Mouse (Mus musculus) lung, embryonic 14.5 days (tissue): ENCODE measurements around the gene Acot7. TPM values are rescaled to one million over a fixed set of nuclear protein-coding genes. Genes with fewer than 3 reads are reported as not detected.

ENCODE experiments used
- ATAC-seq: fragments of 200-750 bp; cut with Nextera tagmentation; 2 replicates; pipeline ENCODE4 v1.8.0; 2017; ENCODE audit warnings: mild to moderate bottlenecking, moderate TSS enrichment, moderate library complexity; ENCODE audit not compliant: insufficient read depth
- DNase-seq: peaks from one replicate; pipeline ENCODE4 v3.0.0-alpha.2; 2015
- H3K27ac ChIP-seq: fragments of 300-500 bp; sonication (generic); 2 replicates; pipeline ENCODE4 v1.5.1; 2014; ENCODE audit warnings: low read depth, mild to moderate bottlenecking, moderate library complexity
- H3K27me3 ChIP-seq: fragments of 300-500 bp; sonication (generic); 2 replicates; pipeline ENCODE4 v1.6.1; 2014; ENCODE audit warnings: low read length, control low read depth; ENCODE audit not compliant: insufficient read depth
- H3K36me3 ChIP-seq: fragments of 300-500 bp; sonication (generic); 2 replicates; pipeline ENCODE4 v1.6.1; 2014; ENCODE audit warnings: control low read depth; ENCODE audit not compliant: insufficient read depth
- H3K4me1 ChIP-seq: fragments of 300-500 bp; sonication (generic); 2 replicates; pipeline ENCODE4 v1.6.1; 2014; ENCODE audit warnings: antibody characterized with exemption, control low read depth; ENCODE audit not compliant: insufficient read depth
- H3K4me2 ChIP-seq: fragments of 300-500 bp; sonication (generic); 2 replicates; pipeline ENCODE4 v1.6.1; 2014; ENCODE audit warnings: mild to moderate bottlenecking
- H3K4me3 ChIP-seq: fragments of 300-500 bp; sonication (generic); 2 replicates; pipeline ENCODE4 v1.5.1; 2014; ENCODE audit warnings: low read depth, low read length
- H3K9ac ChIP-seq: fragments of 300-500 bp; sonication (generic); 2 replicates; pipeline ENCODE4 v1.6.1; 2014
- H3K9me3 ChIP-seq: fragments of 300-500 bp; sonication (generic); 2 replicates; pipeline ENCODE4 v1.6.1; 2016; ENCODE audit warnings: low read depth, low read length, control low read depth
- CTCF ChIP-seq: IDR thresholded peaks from 2 replicates; pipeline ENCODE4 v1.5.1; 2016; ENCODE audit warnings: antibody characterized with exemption, low read depth
- WGBS: fragments of 180-500 bp; shearing (Covaris S2); extraction: QIAGEN DNeasy Blood & Tissue Kit; methylation state at CpG from one replicate; pipeline ENCODE4 v1.1.7; 2014; 5-methylcytosine and 5-hydroxymethylcytosine counted together
- polyA plus RNA-seq: library from polyadenylated mRNA; unstranded; fragments of >200 nt; fragmentation: Nextera tagmentation; extraction: Ambion mirVana; gene quantifications from 2 replicates; pipeline ENCODE4 v1.2.1, GENCODE M21; 2014

Acot7 gene
- polyA plus RNA-seq, 1 experiment from 2014 or later: 55.8 TPM

GRCm38 (mm10) chr4:152305991-152306390 is 128.1 kb downstream of the Acot7 start:
- WGBS: 68% methylated on average over 6 of the region's 6 CpGs
- Histone ChIP-seq H3K4me1 (no peaks in the 10 kb centered on the region), H3K9ac (no peak overlapping the region), H3K9me3 (no peaks in the 10 kb centered on the region), H3K4me2 (no peak overlapping the region), H3K27me3 (peaks cover 2% of the 10 kb centered on the region), H3K36me3 (peaks cover 47% of the 10 kb centered on the region), H3K27ac (no peak overlapping the region), H3K4me3 (no peak overlapping the region)
- no peak for ATAC-seq
- no peak for DNase-seq
- TF ChIP-seq CTCF: no peak

GRCm38 (mm10) chr4:152307542-152307941 is 129.6 kb downstream of the Acot7 start:
- no peak overlapping the region for H3K27ac ChIP-seq
- H3K4me3 ChIP-seq: no peak overlapping the region
- WGBS: 85% methylated on average over 9 of the region's 9 CpGs
- H3K9me3 ChIP-seq: no peaks in the 10 kb centered on the region
- no peak overlapping the region for H3K9ac ChIP-seq
- peaks cover 35% of the 10 kb centered on the region for H3K36me3 ChIP-seq
- H3K27me3 ChIP-seq: peaks cover 17% of the 10 kb centered on the region
- ATAC-seq (no peak), DNase-seq (no peak)
- H3K4me2 ChIP-seq: no peak overlapping the region
- no peak for TF ChIP-seq CTCF
- H3K4me1 ChIP-seq: no peaks in the 10 kb centered on the region

- ATAC-seq: no peak
- WGBS: 2% methylated on average over 14 of the region's 14 CpGs
- Histone ChIP-seq H3K27me3 (peaks cover 63% of the 10 kb centered on the region), H3K9me3 (no peaks in the 10 kb centered on the region), H3K27ac (no peak overlapping the region), H3K4me2 (peak overlapping the region; percentile 62), H3K4me3 (peak overlapping the region; percentile 4; the same call in 1 of the 2 replicates), H3K36me3 (peaks cover 6% of the 10 kb centered on the region; the same call in 1 of the 2 replicates), H3K4me1 (no peaks in the 10 kb centered on the region), H3K9ac (no peak overlapping the region)
- no peak for TF ChIP-seq CTCF
- no peak for DNase-seq
These were observed 134.3 kb downstream of the Acot7 start for GRCm38 (mm10) chr4:152312186-152312585.

- peak; percentile 33; the same call in 1 of the 2 replicates for ATAC-seq
These were observed 135.3 kb downstream of the Acot7 start for GRCm38 (mm10) chr4:152313211-152313632.

GRCm38 (mm10) chr4:152313934-152314333 is 136.0 kb downstream of the Acot7 start:
- H3K9ac ChIP-seq: no peak overlapping the region
- peaks cover 74% of the 10 kb centered on the region for H3K27me3 ChIP-seq
- H3K9me3 ChIP-seq: no peaks in the 10 kb centered on the region
- ATAC-seq (no peak), DNase-seq (peak; percentile 53)
- TF ChIP-seq CTCF: peak; percentile 46
- no peak overlapping the region for H3K4me2 ChIP-seq
- no peak overlapping the region for H3K27ac ChIP-seq
- no peaks in the 10 kb centered on the region for H3K4me1 ChIP-seq
- H3K36me3 ChIP-seq: peaks cover 3% of the 10 kb centered on the region; the same call in 1 of the 2 replicates
- H3K4me3 ChIP-seq: no peak overlapping the region; the same call in 1 of the 2 replicates

More at GRCm38 (mm10) chr4:152313211-152313632, 135.3 kb downstream of the Acot7 start:
- Histone ChIP-seq H3K9me3 (no peaks in the 10 kb centered on the region), H3K4me1 (no peaks in the 10 kb centered on the region), H3K27me3 (peaks cover 71% of the 10 kb centered on the region), H3K27ac (no peak overlapping the region), H3K4me3 (peak overlapping the region; percentile 32), H3K4me2 (peak overlapping the region; percentile 62), H3K9ac (no peak overlapping the region), H3K36me3 (peaks cover 6% of the 10 kb centered on the region; the same call in 1 of the 2 replicates)
- under 1% methylated on average over 29 of the region's 29 CpGs for WGBS
- TF ChIP-seq CTCF: no peak
- DNase-seq: peak; percentile 48

- H3K4me3 ChIP-seq: peak overlapping the region; percentile 23
- peak overlapping the region; percentile 2; the same call in 1 of the 2 replicates for H3K9ac ChIP-seq
- H3K4me2 ChIP-seq: peak overlapping the region; percentile 50
- H3K27ac ChIP-seq: no peak overlapping the region
- no peak for TF ChIP-seq CTCF
- WGBS: under 1% methylated on average over 43 of the region's 43 CpGs
- H3K27me3 ChIP-seq: peaks cover 74% of the 10 kb centered on the region
- no peak for DNase-seq
- H3K9me3 ChIP-seq: no peaks in the 10 kb centered on the region
- ATAC-seq: no peak
- no peaks in the 10 kb centered on the region for H3K36me3 ChIP-seq
- H3K4me1 ChIP-seq: no peaks in the 10 kb centered on the region
These were observed 137.7 kb downstream of the Acot7 start for GRCm38 (mm10) chr4:152315498-152316213.

- WGBS: 60% methylated on average over 6 of the region's 6 CpGs
- Histone ChIP-seq H3K27ac (no peak overlapping the region), H3K4me1 (no peaks in the 10 kb centered on the region), H3K36me3 (no peaks in the 10 kb centered on the region), H3K4me3 (no peak overlapping the region), H3K9ac (no peak overlapping the region), H3K27me3 (peaks cover 56% of the 10 kb centered on the region), H3K4me2 (peak overlapping the region; percentile 43; the same call in 1 of the 2 replicates), H3K9me3 (no peaks in the 10 kb centered on the region)
- no peak for ATAC-seq
- no peak for DNase-seq
- no peak for TF ChIP-seq CTCF
These were observed 139.7 kb downstream of the Acot7 start for GRCm38 (mm10) chr4:152317631-152318033.
